Mouse (Mus musculus) cerebellum, postnatal 36 days (tissue): ENCODE measurements at regions not wholly inside any gene's neighbourhood (a gene's known extent, or its start where the extent isn't known, plus 50 kb on each side); places are given as distances from the start of the nearest gene placed in this dataset.

Experiments used
- DNase-seq, 2 experiments: peaks; one replicate each; pipeline ENCODE4 v3.0.0; 2021 to 2022; ENCODE audit warnings: mixed read lengths in 2 of 2

GRCm38 (mm10) chr14:48068641-48069040 is 52.0 kb upstream of the Peli2 start:
- DNase-seq = no peak
